Mouse (Mus musculus): ENCODE measurements around the gene Hsd17b14. TPM values are rescaled to one million over a fixed set of nuclear protein-coding genes. Genes with fewer than 3 reads are reported as not detected.
A peak's percentile ranks its signal among the peaks of the same experiment; 100 is the strongest.

Hsd17b14 gene
- polyA plus RNA-seq, 1 experiment, result 43.9 TPM

DNA sequence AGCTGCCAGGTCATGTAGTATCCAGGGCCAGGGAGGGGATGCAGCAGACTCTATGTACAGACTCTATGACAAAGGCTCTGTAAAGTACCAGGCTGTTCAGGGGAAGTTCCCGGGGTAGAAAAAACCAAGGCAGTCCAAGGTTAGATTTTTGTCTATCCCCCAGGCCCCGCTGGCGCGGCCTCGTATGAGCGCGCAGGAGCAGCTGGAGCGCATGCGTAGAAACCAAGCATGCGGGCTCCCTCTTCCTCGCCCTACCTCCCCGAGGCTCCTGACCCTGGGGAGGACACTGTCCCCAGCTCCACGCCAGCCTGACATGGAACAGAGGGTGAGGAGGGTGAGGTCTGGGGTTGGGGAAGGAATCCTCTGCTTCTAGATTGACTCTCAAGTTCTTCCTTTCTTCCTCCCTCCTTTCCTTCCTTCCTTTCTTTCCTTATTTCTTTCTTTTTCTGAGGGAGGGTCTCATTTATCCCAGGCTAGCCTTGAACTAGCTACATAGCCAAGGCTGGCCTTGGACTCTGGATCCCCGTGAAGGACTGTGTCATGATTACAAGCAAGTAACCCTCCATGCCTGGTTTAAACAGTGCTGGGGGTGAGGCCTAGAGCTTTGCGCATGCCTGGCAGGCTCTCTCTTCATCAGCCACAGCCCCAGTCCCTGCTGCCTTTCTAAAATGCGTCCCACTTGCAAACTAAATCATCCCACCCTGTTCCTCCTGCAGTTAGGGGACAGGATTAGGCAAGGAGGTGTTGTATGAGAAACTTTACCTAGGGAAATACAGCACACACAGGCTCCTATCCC lies 4.9 kb upstream of the Hsd17b14 start:
- H3K27ac ChIP-seq (ENCODE audit: insufficient read depth, low read depth, low read length), result no peak overlapping the region
- no peak overlapping the region for H3K4me3 ChIP-seq (ENCODE audit: insufficient read depth, low read depth, low read length)
- no peak for TF ChIP-seq CTCF (conservative IDR thresholded peaks at IDR 0.05; ENCODE audit: insufficient read depth, insufficient read length, low read depth, low read length)
- TF ChIP-seq POLR2A (IDR thresholded peaks at IDR 0.05; ENCODE audit: low read depth, low read length), result no peak
- no peaks in the 10 kb centered on the region for H3K27me3 ChIP-seq (replicated peaks; ENCODE audit: control insufficient read depth, insufficient read depth, low read length)
- H3K36me3 ChIP-seq (ENCODE audit: control insufficient read depth, insufficient read depth, low read length), result no peaks in the 10 kb centered on the region
- no peak for DNase-seq
- WGBS, result 94% methylated on average over 16 of the region's 16 CpGs
- no peaks in the 10 kb centered on the region for H3K4me1 ChIP-seq (ENCODE audit: control insufficient read depth, insufficient read depth, low read length)

DNA sequence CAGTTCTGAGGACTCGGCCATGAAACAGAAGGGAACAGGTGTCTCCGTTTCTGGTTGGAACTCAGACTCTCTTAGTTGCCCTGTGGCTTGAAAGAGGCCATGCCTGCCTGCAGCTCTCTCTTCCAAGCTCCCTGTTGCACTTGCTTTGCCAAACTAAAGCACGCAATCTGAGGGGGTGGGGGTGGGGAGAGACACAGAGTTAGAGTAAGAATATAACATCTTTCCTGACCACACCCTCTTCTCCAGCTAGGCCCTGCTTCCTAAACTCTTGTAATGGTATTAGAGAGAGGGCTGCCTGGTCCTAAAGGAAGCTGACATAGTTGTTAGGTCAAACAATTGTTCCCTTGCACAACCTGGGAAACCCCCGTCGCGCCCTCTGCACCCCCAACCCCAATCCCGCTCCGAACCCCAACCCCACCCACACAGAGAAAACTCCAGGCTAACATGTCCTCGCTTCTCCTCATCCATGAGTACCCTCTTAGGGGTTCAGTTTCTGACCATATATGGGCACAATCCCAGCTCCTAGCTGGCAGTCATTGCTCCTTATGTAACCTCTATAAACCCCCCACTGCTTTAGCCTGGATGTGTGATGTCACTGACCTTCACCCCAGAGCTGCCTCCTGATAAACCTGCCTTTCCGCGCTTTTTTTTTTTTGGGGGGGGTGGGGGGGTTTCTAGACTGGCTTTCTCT lies 3.7 kb upstream of the Hsd17b14 start:
- no peak overlapping the region for H3K27ac ChIP-seq (ENCODE audit: insufficient read depth, low read depth, low read length)
- no peak for DNase-seq
- no peaks in the 10 kb centered on the region for H3K4me1 ChIP-seq (ENCODE audit: control insufficient read depth, insufficient read depth, low read length)
- H3K27me3 ChIP-seq (replicated peaks; ENCODE audit: control insufficient read depth, insufficient read depth, low read length), result no peaks in the 10 kb centered on the region
- TF ChIP-seq POLR2A (IDR thresholded peaks at IDR 0.05; ENCODE audit: low read depth, low read length) (no peak), CTCF (conservative IDR thresholded peaks at IDR 0.05; ENCODE audit: insufficient read depth, insufficient read length, low read depth, low read length) (no peak)
- H3K36me3 ChIP-seq (ENCODE audit: control insufficient read depth, insufficient read depth, low read length), result no peaks in the 10 kb centered on the region
- 79% methylated on average over 11 of the region's 11 CpGs for WGBS
- no peak overlapping the region for H3K4me3 ChIP-seq (ENCODE audit: insufficient read depth, low read depth, low read length)

GRCm38 (mm10) chr7:45551512-45551883 lies 3.2 kb upstream of the Hsd17b14 start:
- TF ChIP-seq POLR2A (IDR thresholded peaks at IDR 0.05; ENCODE audit: low read depth, low read length) (no peak), CTCF (conservative IDR thresholded peaks at IDR 0.05; ENCODE audit: insufficient read depth, insufficient read length, low read depth, low read length) (no peak)
- no peaks in the 10 kb centered on the region for H3K27me3 ChIP-seq (replicated peaks; ENCODE audit: control insufficient read depth, insufficient read depth, low read length)
- H3K4me1 ChIP-seq (ENCODE audit: control insufficient read depth, insufficient read depth, low read length), result no peaks in the 10 kb centered on the region
- WGBS, result 92% methylated on average over 8 of the region's 8 CpGs
- H3K36me3 ChIP-seq (ENCODE audit: control insufficient read depth, insufficient read depth, low read length), result no peaks in the 10 kb centered on the region
- no peak overlapping the region for H3K4me3 ChIP-seq (ENCODE audit: insufficient read depth, low read depth, low read length)
- DNase-seq, result no peak
- no peak overlapping the region for H3K27ac ChIP-seq (ENCODE audit: insufficient read depth, low read depth, low read length)

DNA sequence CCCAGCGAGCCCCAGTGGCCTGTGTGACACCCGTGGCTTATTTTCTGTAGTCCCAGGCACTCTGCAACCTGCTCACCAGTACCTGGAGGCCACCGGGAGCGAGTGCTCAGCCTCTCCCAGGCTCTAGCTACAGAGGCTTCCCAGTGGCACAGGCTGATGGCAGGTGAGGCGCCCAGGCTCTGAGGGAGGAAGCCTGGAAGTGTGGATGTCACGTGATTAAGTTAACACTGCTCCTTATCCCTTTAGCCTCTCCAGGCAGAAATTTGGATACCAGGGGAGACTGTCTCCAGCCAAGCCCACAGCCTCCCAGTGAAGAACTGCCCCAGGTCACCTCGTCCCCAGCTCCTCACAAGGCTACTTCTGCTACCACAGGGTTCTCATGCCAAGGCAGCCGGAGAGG lies 1.2 kb upstream of the Hsd17b14 start:
- TF ChIP-seq CTCF (conservative IDR thresholded peaks at IDR 0.05; ENCODE audit: insufficient read depth, insufficient read length, low read depth, low read length) (no peak), POLR2A (IDR thresholded peaks at IDR 0.05; ENCODE audit: low read depth, low read length) (no peak)
- Histone ChIP-seq H3K4me3 (ENCODE audit: insufficient read depth, low read depth, low read length) (no peak overlapping the region), H3K36me3 (ENCODE audit: control insufficient read depth, insufficient read depth, low read length) (no peaks in the 10 kb centered on the region), H3K4me1 (ENCODE audit: control insufficient read depth, insufficient read depth, low read length) (no peaks in the 10 kb centered on the region), H3K27ac (ENCODE audit: insufficient read depth, low read depth, low read length) (no peak overlapping the region), H3K27me3 (replicated peaks; ENCODE audit: control insufficient read depth, insufficient read depth, low read length) (no peaks in the 10 kb centered on the region)
- 74% methylated on average over 8 of the region's 8 CpGs for WGBS
- DNase-seq, result peak; percentile 32

DNA sequence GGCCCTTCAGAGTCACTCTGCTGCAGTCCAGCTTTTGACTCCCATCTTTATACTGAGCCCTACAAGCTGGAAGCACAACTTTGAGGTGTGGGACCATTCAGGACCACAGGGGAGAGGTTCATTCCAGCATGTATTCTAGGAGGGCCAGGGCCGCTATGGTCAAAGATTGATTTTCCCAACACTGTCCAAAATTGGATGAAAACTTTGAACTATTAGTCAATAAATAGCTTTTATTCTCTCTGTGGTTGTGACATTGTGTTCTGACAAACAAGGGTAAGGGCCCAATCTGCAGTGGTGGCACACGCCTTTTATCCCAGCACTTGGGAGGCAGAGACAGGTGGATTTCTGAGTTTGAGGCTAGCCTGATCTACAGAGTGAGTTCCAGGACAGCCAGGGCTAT lies 703 bp upstream of the Hsd17b14 start:
- Histone ChIP-seq H3K4me3 (ENCODE audit: insufficient read depth, low read depth, low read length) (no peak overlapping the region), H3K36me3 (ENCODE audit: control insufficient read depth, insufficient read depth, low read length) (no peaks in the 10 kb centered on the region), H3K27me3 (replicated peaks; ENCODE audit: control insufficient read depth, insufficient read depth, low read length) (no peaks in the 10 kb centered on the region), H3K4me1 (ENCODE audit: control insufficient read depth, insufficient read depth, low read length) (no peaks in the 10 kb centered on the region), H3K27ac (ENCODE audit: insufficient read depth, low read depth, low read length) (no peak overlapping the region)
- no peak for TF ChIP-seq CTCF (conservative IDR thresholded peaks at IDR 0.05; ENCODE audit: insufficient read depth, insufficient read length, low read depth, low read length)
- TF ChIP-seq POLR2A (IDR thresholded peaks at IDR 0.05; ENCODE audit: low read depth, low read length), result no peak
- DNase-seq, result no peak
- WGBS, result 71% methylated on average over 2 of the region's 2 CpGs

GRCm38 (mm10) chr7:45555787-45556186 lies 1.1 kb downstream of the Hsd17b14 start:
- H3K27ac ChIP-seq (ENCODE audit: insufficient read depth, low read depth, low read length), result no peak overlapping the region
- no peaks in the 10 kb centered on the region for H3K27me3 ChIP-seq (replicated peaks; ENCODE audit: control insufficient read depth, insufficient read depth, low read length)
- WGBS, result 24% methylated on average over 8 of the region's 8 CpGs
- no peaks in the 10 kb centered on the region for H3K36me3 ChIP-seq (ENCODE audit: control insufficient read depth, insufficient read depth, low read length)
- no peaks in the 10 kb centered on the region for H3K4me1 ChIP-seq (ENCODE audit: control insufficient read depth, insufficient read depth, low read length)
- H3K4me3 ChIP-seq (ENCODE audit: insufficient read depth, low read depth, low read length), result no peak overlapping the region
- TF ChIP-seq POLR2A (IDR thresholded peaks at IDR 0.05; ENCODE audit: low read depth, low read length) (no peak), CTCF (conservative IDR thresholded peaks at IDR 0.05; ENCODE audit: insufficient read depth, insufficient read length, low read depth, low read length) (peak; percentile 87)
- peak; percentile 87 for DNase-seq

GRCm38 (mm10) chr7:45558907-45559306 lies 4.2 kb downstream of the Hsd17b14 start:
- TF ChIP-seq CTCF (conservative IDR thresholded peaks at IDR 0.05; ENCODE audit: insufficient read depth, insufficient read length, low read depth, low read length) (no peak), POLR2A (IDR thresholded peaks at IDR 0.05; ENCODE audit: low read depth, low read length) (no peak)
- 30% methylated on average over 6 of the region's 6 CpGs for WGBS
- no peaks in the 10 kb centered on the region for H3K27me3 ChIP-seq (replicated peaks; ENCODE audit: control insufficient read depth, insufficient read depth, low read length)
- DNase-seq, result no peak
- no peak overlapping the region for H3K27ac ChIP-seq (ENCODE audit: insufficient read depth, low read depth, low read length)
- no peak overlapping the region for H3K4me3 ChIP-seq (ENCODE audit: insufficient read depth, low read depth, low read length)
- H3K4me1 ChIP-seq (ENCODE audit: control insufficient read depth, insufficient read depth, low read length), result no peaks in the 10 kb centered on the region
- no peaks in the 10 kb centered on the region for H3K36me3 ChIP-seq (ENCODE audit: control insufficient read depth, insufficient read depth, low read length)

All from kidney, adult 2 months (tissue).